Mouse (Mus musculus) activated CD4-positive, CD25-positive, alpha-beta regulatory T cell (primary cell): Measurements from ENCODE around the gene Gm29110. TPM values are rescaled to one million over a fixed set of nuclear protein-coding genes. Genes with fewer than 3 reads are reported as not detected.

Experiments
- polyA plus RNA-seq, 2 experiments: library from polyadenylated mRNA; unstranded; fragments of 100-300 nt; shearing (Covaris generic); gene quantifications; one replicate each; pipeline ENCODE4 v1.2.1; 2017

Gm29110 gene
- polyA plus RNA-seq = not detected

DNA sequence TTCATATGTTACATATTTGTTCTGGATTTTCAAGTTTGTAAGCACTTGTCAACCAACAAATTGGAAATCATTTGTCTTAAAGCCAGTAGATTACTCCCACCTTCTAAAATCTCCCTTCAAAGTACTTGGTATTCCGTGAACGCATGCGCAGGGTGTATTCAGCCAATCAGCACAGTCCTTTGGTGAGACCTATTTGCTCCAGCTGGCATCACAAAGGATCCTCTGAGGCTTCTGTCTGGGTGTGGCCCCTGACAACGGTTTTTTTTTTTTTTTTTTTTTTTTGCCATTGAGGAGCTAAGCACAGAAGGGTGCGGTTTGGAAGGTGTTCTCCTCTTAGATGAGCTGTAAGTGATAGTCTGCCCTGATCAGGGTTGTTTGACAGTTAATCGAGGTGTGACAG, at the start of gene Gm29110:
TSS of gene Gm29110 (plus strand) at position 301 of the 400 bp plus-strand sequence.

Other genes starting within 250 kb of the Gm29110 start
- gene Gm21913, start 153.4 kb downstream of the Gm29110 start, polyA plus RNA-seq = not detected